Comparison of ENCODE assay signal across 9 mouse cellular contexts in genomic region chr4:120268214-120269061, GRCm38 (mm10). TPM values are rescaled to one million over a fixed set of nuclear protein-coding genes. Genes with fewer than 3 reads are reported as not detected.
DNase-seq lines count a peak whose midpoint lies in the region; ATAC-seq and TF ChIP-seq lines count a peak whose summit lies in the region.
"Had no signal": no experiment of that assay in that cellular context is flagged by ENCODE, and none has a peak within 500 bp of the region (broad histone marks: within the 10 kb centered on the region; RNA-seq: fewer than 3 reads in every experiment).

No protein-coding gene starts in this region.

- no peak for TF ChIP-seq CTCF in heart, postnatal 0 days (IDR thresholded peaks at IDR 0.05; ENCODE audit: low read depth)
- no peak for TF ChIP-seq CTCF in cerebellum, adult 2 months (IDR thresholded peaks at IDR 0.05; ENCODE audit: borderline replicate concordance, insufficient read depth, low read depth, low read length)

- peak; percentile 12; the same call in 1 of the 2 replicates for ATAC-seq in heart, postnatal 0 days (ENCODE audit: insufficient read depth, low read depth)
- no peak for ATAC-seq in liver, embryonic 16.5 days (ENCODE audit: low read depth)
- no peak for ATAC-seq in erythroid progenitor cell, adult 5-6 weeks (replicated peaks; ENCODE audit: low FRiP score, poor library complexity, severe bottlenecking)

- no peak overlapping the region for H3K27ac ChIP-seq in heart, postnatal 0 days (ENCODE audit: low read depth)
- H3K27ac ChIP-seq in liver, embryonic 16.5 days (ENCODE audit: low read length), result no peak overlapping the region
- no peak overlapping the region for H3K27ac ChIP-seq in cerebellum, adult 2 months (ENCODE audit: insufficient read depth, low read length)

- H3K27me3 ChIP-seq in heart, postnatal 0 days (ENCODE audit: control insufficient read depth, insufficient read depth, low read length), result peaks cover 73% of the 10 kb centered on the region
- peaks cover 60% of the 10 kb centered on the region for H3K27me3 ChIP-seq in liver, embryonic 16.5 days (ENCODE audit: control insufficient read depth, insufficient read depth, low read depth, low read length)
- H3K27me3 ChIP-seq in cerebellum, adult 2 months (ENCODE audit: control insufficient read depth, insufficient read depth, low read length), result peaks cover 6% of the 10 kb centered on the region; the same call in 1 of the 2 replicates

- no peaks in the 10 kb centered on the region for H3K36me3 ChIP-seq in heart, postnatal 0 days (replicated peaks; ENCODE audit: control insufficient read depth, insufficient read depth, low read length)
- H3K36me3 ChIP-seq in liver, embryonic 16.5 days (ENCODE audit: control insufficient read depth, insufficient read depth), result no peaks in the 10 kb centered on the region

- TF ChIP-seq POLR2A in cerebellum, adult 2 months (IDR thresholded peaks at IDR 0.05; ENCODE audit: borderline replicate concordance, insufficient read depth, low read length), result no peak

- peak; percentile 55 for DNase-seq in gastrocnemius, postnatal 10 days
- no peak for DNase-seq in gastrocnemius, adult 8-10 months (ENCODE audit: low spot score in 2 of 2)
- peak; percentile 37 for DNase-seq in R1 (ENCODE audit: low read depth, low spot score)
- DNase-seq in heart, postnatal 0 days (ENCODE audit: low spot score), result no peak
- no peak for DNase-seq in right cerebral cortex, postnatal 4 days
- no peak for DNase-seq in cerebellum, adult 2 months

- H3K9ac ChIP-seq in heart, postnatal 0 days (replicated peaks; ENCODE audit: low read depth, low read length), result peak overlapping the region; percentile 20; the same call in 1 of the 2 replicates
- no peak overlapping the region for H3K9ac ChIP-seq in liver, embryonic 16.5 days (ENCODE audit: low read depth, low read length)

- H3K4me3 ChIP-seq in heart, postnatal 0 days (ENCODE audit: low read depth, low read length), result peak overlapping the region; percentile 46
- H3K4me3 ChIP-seq in liver, embryonic 16.5 days (ENCODE audit: low read depth, low read length), result peak overlapping the region; percentile 19; the same call in 1 of the 2 replicates
- no peak overlapping the region for H3K4me3 ChIP-seq in cerebellum, adult 2 months (replicated peaks; ENCODE audit: insufficient read depth, low read depth, low read length)
- H3K4me3 ChIP-seq: erythroblast, embryonic 14.5 days had no signal

- 5% methylated on average over 47 of the region's 112 CpGs for WGBS in heart, postnatal 0 days
- 2% methylated on average over 106 of the region's 112 CpGs for WGBS in liver, embryonic 16.5 days (ENCODE audit: insufficient replicate concordance)
- 7% methylated on average over 106 of the region's 112 CpGs for WGBS in cerebellum, adult 2 months

- no peak for TF ChIP-seq EP300 in heart, postnatal 0 days (IDR thresholded peaks at IDR 0.05; ENCODE audit: low read depth)

- H3K9me3 ChIP-seq in heart, postnatal 0 days (replicated peaks; ENCODE audit: control insufficient read depth, low read length), result no peaks in the 10 kb centered on the region
- H3K9me3 ChIP-seq in liver, embryonic 16.5 days (replicated peaks; ENCODE audit: control insufficient read depth, low read length), result no peaks in the 10 kb centered on the region

- H3K4me2 ChIP-seq in heart, postnatal 0 days (ENCODE audit: low read depth, low read length), result peak overlapping the region; percentile 66
- H3K4me2 ChIP-seq in liver, embryonic 16.5 days (ENCODE audit: low read depth, low read length), result peak overlapping the region; percentile 34

- H3K4me1 ChIP-seq in heart, postnatal 0 days (ENCODE audit: control insufficient read depth, insufficient read depth), result peaks cover 8% of the 10 kb centered on the region
- no peaks in the 10 kb centered on the region for H3K4me1 ChIP-seq in liver, embryonic 16.5 days (ENCODE audit: control insufficient read depth, low read depth, low read length)
- no peaks in the 10 kb centered on the region for H3K4me1 ChIP-seq in cerebellum, adult 2 months (ENCODE audit: control insufficient read depth, insufficient read depth, low read length)

RNA-seq across cellular contexts. Expression of gene Foxo6, which starts 18.7 kb away (rescaled TPM):
- total RNA-seq in gastrocnemius, postnatal 10 days (2021), result 10 to 100 TPM; 11.9 to 12.5 TPM
- 1 to 10 TPM; 2.8 to 4.6 (median 3.9) TPM for total RNA-seq in gastrocnemius, adult 8-10 months (2022)
- total RNA-seq in heart, postnatal 0 days (2014; rRNA removed; ENCODE audit: low replicate concordance), result 1.8 and 4.0 TPM in 2 replicates
- polyA plus RNA-seq in heart, postnatal 0 days (2015; fragmentation: Nextera tagmentation; extraction: Ambion mirVana), result 0.19 and 0.38 TPM in 2 replicates
- not detected in 2 replicates for polyA plus RNA-seq in liver, embryonic 16.5 days (2015; fragmentation: Nextera tagmentation; extraction: Ambion mirVana)
- total RNA-seq in erythroid progenitor cell, adult 5-6 weeks (2015; ENCODE audit: low replicate concordance), result not detected in 2 replicates
- not detected in 2 replicates for total RNA-seq in erythroid progenitor cell, adult 5-6 weeks (2017; ENCODE audit: low replicate concordance)
- 1.9 and 2.0 TPM in 2 replicates for polyA plus RNA-seq in cerebellum, adult 2 months (2012; rRNA removed)
- polyA plus RNA-seq: erythroblast, embryonic 14.5 days had no signal

Comparison
In these comparisons a context has a peak if more than half of its experiments do, and no peak if none do; other contexts are left out.
1. DNase-seq: peak in gastrocnemius, postnatal 10 days (single experiment) and R1 (single experiment); none in gastrocnemius, adult 8-10 months (0 of 2), heart, postnatal 0 days (single experiment), right cerebral cortex, postnatal 4 days (single experiment) and cerebellum, adult 2 months (0 of 2).